Mouse (Mus musculus): ENCODE data around the gene Slc13a2. TPM values are rescaled to one million over a fixed set of nuclear protein-coding genes. Genes with fewer than 3 reads are reported as not detected.

The Slc13a2 gene
- polyA plus RNA-seq, 2 experiments = 0.02 TPM; not detected in 1

- H3K9ac ChIP-seq (replicated peaks) = no peak within 1 kb of the TSS
- no peaks in the 10 kb centered on the region for H3K9me3 ChIP-seq (ENCODE audit: control insufficient read depth, low read length)
- no peaks in the 10 kb centered on the region for H3K27me3 ChIP-seq (ENCODE audit: control insufficient read depth, insufficient read depth, low read length)
- H3K27ac ChIP-seq = no peak within 1 kb of the TSS
- TF ChIP-seq EP300 (IDR thresholded peaks at IDR 0.05; ENCODE audit: low read depth) (no peak), CTCF (IDR thresholded peaks at IDR 0.05; ENCODE audit: low read depth) (no peak)
- no peak within 1 kb of the TSS for H3K4me2 ChIP-seq (ENCODE audit: low read depth)
- H3K36me3 ChIP-seq (replicated peaks; ENCODE audit: control insufficient read depth, insufficient read depth, low read depth) = no peaks in the 10 kb centered on the region
- ATAC-seq (ENCODE audit: insufficient read depth) (no peak), DNase-seq (ENCODE audit: low read depth in 3 of 3, low spot score in 3 of 3) (no peak)
- H3K4me3 ChIP-seq (ENCODE audit: insufficient read depth in 1 of 2, low read depth in 2 of 2, low read length in 2 of 2) = no peak within 1 kb of the TSS
- no peaks in the 10 kb centered on the region for H3K4me1 ChIP-seq (replicated peaks; ENCODE audit: control insufficient read depth in 2 of 2, insufficient read depth in 2 of 2, low read length in 1 of 2)
- 67% methylated on average over 14 of the region's 14 CpGs for WGBS (ENCODE audit: insufficient replicate concordance)
These were observed 35.4 kb downstream of the Slc13a2 start, which contains the start of gene Foxn1 for GRCm38 (mm10) chr11:78386508-78387043. Gene Foxn1 (minus strand): TSS chr11:78386558.

GRCm38 (mm10) chr11:78385776-78386175 is 36.2 kb downstream of the Slc13a2 start:
- H3K9ac ChIP-seq (replicated peaks) = no peak overlapping the region
- H3K9me3 ChIP-seq (ENCODE audit: control insufficient read depth, low read length) = no peaks in the 10 kb centered on the region
- 76% methylated on average over 10 of the region's 10 CpGs for WGBS (ENCODE audit: insufficient replicate concordance)
- no peak for TF ChIP-seq CTCF (IDR thresholded peaks at IDR 0.05; ENCODE audit: low read depth)
- TF ChIP-seq EP300 (IDR thresholded peaks at IDR 0.05; ENCODE audit: low read depth) = no peak
- H3K4me1 ChIP-seq (replicated peaks; ENCODE audit: control insufficient read depth in 2 of 2, insufficient read depth in 2 of 2, low read length in 1 of 2) = no peaks in the 10 kb centered on the region
- DNase-seq (ENCODE audit: low read depth in 3 of 3, low spot score in 3 of 3) = no peak
- H3K27me3 ChIP-seq (ENCODE audit: control insufficient read depth, insufficient read depth, low read length) = no peaks in the 10 kb centered on the region
- H3K4me3 ChIP-seq (ENCODE audit: insufficient read depth in 1 of 2, low read depth in 2 of 2, low read length in 2 of 2) = no peak overlapping the region
- no peak overlapping the region for H3K27ac ChIP-seq
- H3K4me2 ChIP-seq (ENCODE audit: low read depth) = no peak overlapping the region
- H3K36me3 ChIP-seq (replicated peaks; ENCODE audit: control insufficient read depth, insufficient read depth, low read depth) = no peaks in the 10 kb centered on the region
- ATAC-seq (ENCODE audit: insufficient read depth) = no peak

- ATAC-seq (ENCODE audit: insufficient read depth) (no peak), DNase-seq (ENCODE audit: low read depth in 3 of 3, low spot score in 3 of 3) (no peak)
- 42% methylated on average over 5 of the region's 5 CpGs for WGBS (ENCODE audit: insufficient replicate concordance)
- no peaks in the 10 kb centered on the region for H3K36me3 ChIP-seq (replicated peaks; ENCODE audit: control insufficient read depth, insufficient read depth, low read depth)
- H3K9ac ChIP-seq (replicated peaks) = no peak overlapping the region
- no peaks in the 10 kb centered on the region for H3K27me3 ChIP-seq (ENCODE audit: control insufficient read depth, insufficient read depth, low read length)
- no peak overlapping the region for H3K4me3 ChIP-seq (ENCODE audit: insufficient read depth in 1 of 2, low read depth in 2 of 2, low read length in 2 of 2)
- TF ChIP-seq CTCF (IDR thresholded peaks at IDR 0.05; ENCODE audit: low read depth) = no peak
- no peak for TF ChIP-seq EP300 (IDR thresholded peaks at IDR 0.05; ENCODE audit: low read depth)
- H3K4me1 ChIP-seq (replicated peaks; ENCODE audit: control insufficient read depth in 2 of 2, insufficient read depth in 2 of 2, low read length in 1 of 2) = no peaks in the 10 kb centered on the region
- no peaks in the 10 kb centered on the region for H3K9me3 ChIP-seq (ENCODE audit: control insufficient read depth, low read length)
- no peak overlapping the region for H3K27ac ChIP-seq
- H3K4me2 ChIP-seq (ENCODE audit: low read depth) = no peak overlapping the region
These were observed 39.3 kb downstream of the Slc13a2 start for GRCm38 (mm10) chr11:78382701-78383100.

GRCm38 (mm10) chr11:78382286-78382685 is 39.7 kb downstream of the Slc13a2 start:
- H3K4me2 ChIP-seq (ENCODE audit: low read depth) = no peak overlapping the region
- TF ChIP-seq CTCF (IDR thresholded peaks at IDR 0.05; ENCODE audit: low read depth) = no peak
- TF ChIP-seq EP300 (IDR thresholded peaks at IDR 0.05; ENCODE audit: low read depth) = no peak
- no peaks in the 10 kb centered on the region for H3K9me3 ChIP-seq (ENCODE audit: control insufficient read depth, low read length)
- no peak overlapping the region for H3K9ac ChIP-seq (replicated peaks)
- no peak for ATAC-seq (ENCODE audit: insufficient read depth)
- no peak for DNase-seq (ENCODE audit: low read depth in 3 of 3, low spot score in 3 of 3)
- no peak overlapping the region for H3K27ac ChIP-seq
- no peaks in the 10 kb centered on the region for H3K27me3 ChIP-seq (ENCODE audit: control insufficient read depth, insufficient read depth, low read length)
- H3K4me3 ChIP-seq (ENCODE audit: insufficient read depth in 1 of 2, low read depth in 2 of 2, low read length in 2 of 2) = no peak overlapping the region
- H3K4me1 ChIP-seq (replicated peaks; ENCODE audit: control insufficient read depth in 2 of 2, insufficient read depth in 2 of 2, low read length in 1 of 2) = no peaks in the 10 kb centered on the region
- H3K36me3 ChIP-seq (replicated peaks; ENCODE audit: control insufficient read depth, insufficient read depth, low read depth) = no peaks in the 10 kb centered on the region
- 64% methylated on average over 7 of the region's 7 CpGs for WGBS (ENCODE audit: insufficient replicate concordance)

GRCm38 (mm10) chr11:78380996-78381395 is 41.0 kb downstream of the Slc13a2 start:
- WGBS (ENCODE audit: insufficient replicate concordance) = 76% methylated on average over 3 of the region's 3 CpGs
- H3K4me1 ChIP-seq (replicated peaks; ENCODE audit: control insufficient read depth in 2 of 2, insufficient read depth in 2 of 2, low read length in 1 of 2) = no peaks in the 10 kb centered on the region
- H3K36me3 ChIP-seq (replicated peaks; ENCODE audit: control insufficient read depth, insufficient read depth, low read depth) = no peaks in the 10 kb centered on the region
- H3K9me3 ChIP-seq (ENCODE audit: control insufficient read depth, low read length) = no peaks in the 10 kb centered on the region
- DNase-seq (ENCODE audit: low read depth in 3 of 3, low spot score in 3 of 3) (no peak), ATAC-seq (ENCODE audit: insufficient read depth) (no peak)
- H3K27me3 ChIP-seq (ENCODE audit: control insufficient read depth, insufficient read depth, low read length) = no peaks in the 10 kb centered on the region
- TF ChIP-seq EP300 (IDR thresholded peaks at IDR 0.05; ENCODE audit: low read depth) (no peak), CTCF (IDR thresholded peaks at IDR 0.05; ENCODE audit: low read depth) (no peak)
- no peak overlapping the region for H3K27ac ChIP-seq
- no peak overlapping the region for H3K9ac ChIP-seq (replicated peaks)
- no peak overlapping the region for H3K4me2 ChIP-seq (ENCODE audit: low read depth)
- H3K4me3 ChIP-seq (ENCODE audit: insufficient read depth in 1 of 2, low read depth in 2 of 2, low read length in 2 of 2) = no peak overlapping the region
